Mouse (Mus musculus) ES-Bruce4 (cell line): ENCODE data around the gene Krt76. TPM values are rescaled to one million over a fixed set of nuclear protein-coding genes. Genes with fewer than 3 reads are reported as not detected.

Experiments used
- H3K27ac ChIP-seq: 2 replicates; pipeline ENCODE4 v1.5.1; 2012; ENCODE audit warnings: low read length, inconsistent platforms; ENCODE audit not compliant: insufficient read depth
- H3K27me3 ChIP-seq: 2 replicates; pipeline ENCODE4 v1.6.1; 2012; ENCODE audit warnings: mild to moderate bottlenecking, low read length, inconsistent platforms; ENCODE audit not compliant: control insufficient read depth, poor library complexity, insufficient read depth, severe bottlenecking
- H3K36me3 ChIP-seq: 2 replicates; pipeline ENCODE4 v1.6.1; 2012; ENCODE audit warnings: inconsistent platforms, mild to moderate bottlenecking, low read length, moderate library complexity; ENCODE audit not compliant: control insufficient read depth, poor library complexity, insufficient read depth, severe bottlenecking
- H3K4me1 ChIP-seq: one replicate; pipeline ENCODE4 v1.8.1; 2011; ENCODE audit warnings: low read length; ENCODE audit not compliant: control insufficient read depth, insufficient read depth
- H3K4me3 ChIP-seq: 2 replicates; pipeline ENCODE4 v1.5.1; 2011; ENCODE audit warnings: low read depth, mild to moderate bottlenecking, low read length
- H3K9ac ChIP-seq: 2 replicates; pipeline ENCODE4 v1.6.1; 2012; ENCODE audit warnings: low read depth, mild to moderate bottlenecking, inconsistent platforms; ENCODE audit not compliant: poor library complexity, severe bottlenecking
- H3K9me3 ChIP-seq: replicated peaks from 2 replicates; pipeline ENCODE4 v1.6.1; 2012; ENCODE audit warnings: mild to moderate bottlenecking, low read length, inconsistent platforms; ENCODE audit not compliant: control insufficient read depth, poor library complexity, insufficient read depth, severe bottlenecking
- CTCF ChIP-seq: IDR thresholded peaks from one replicate; pipeline ENCODE4 v1.8.1; 2011; ENCODE audit warnings: low read depth, low read length
- EP300 ChIP-seq: IDR thresholded peaks from 2 replicates; pipeline ENCODE4 v1.6.1; 2011; ENCODE audit warnings: low read depth, low read length; ENCODE audit not compliant: insufficient read depth
- POLR2A ChIP-seq: IDR thresholded peaks from one replicate; pipeline ENCODE4 v1.8.1; 2011; ENCODE audit warnings: low read length; ENCODE audit not compliant: insufficient read depth
- polyA plus RNA-seq: library from polyadenylated mRNA; stranded (reverse); fragments of >200 nt; gene quantifications from 2 replicates; pipeline ENCODE4 v1.2.4, GENCODE M21; 2011; ENCODE audit warnings: low read depth; ENCODE audit not compliant: missing spikeins, insufficient read depth, insufficient read length

The Krt76 gene
- polyA plus RNA-seq, 1 experiment, result not detected

DNA sequence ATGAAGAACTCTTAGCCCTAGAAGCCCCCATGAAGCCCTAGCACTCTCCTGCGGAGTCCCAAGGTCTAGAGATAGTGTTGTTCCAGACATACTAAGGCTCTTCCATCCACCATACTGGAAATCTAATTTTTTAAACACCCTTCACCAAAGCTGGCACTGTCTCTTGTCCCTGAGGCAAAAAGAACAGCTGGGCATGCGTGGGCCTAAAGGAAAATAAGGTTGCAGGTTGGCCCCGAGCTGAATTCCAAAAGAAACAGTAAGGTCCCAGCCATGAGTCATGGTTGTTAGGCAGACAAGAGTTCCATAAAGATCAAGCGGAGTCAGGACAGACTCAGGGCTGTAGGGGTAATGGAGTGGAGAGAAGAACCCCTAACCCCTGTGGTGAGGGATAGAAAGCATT lies 19.5 kb downstream of the Krt76 start:
- H3K9ac ChIP-seq, result no peak overlapping the region
- H3K27ac ChIP-seq, result no peak overlapping the region
- H3K4me3 ChIP-seq, result no peak overlapping the region
- H3K27me3 ChIP-seq, result no peaks in the 10 kb centered on the region
- TF ChIP-seq EP300, result no peak
- no peak for TF ChIP-seq CTCF
- TF ChIP-seq POLR2A, result no peak
- H3K36me3 ChIP-seq, result no peaks in the 10 kb centered on the region
- H3K4me1 ChIP-seq, result no peaks in the 10 kb centered on the region
- H3K9me3 ChIP-seq, result no peaks in the 10 kb centered on the region

DNA sequence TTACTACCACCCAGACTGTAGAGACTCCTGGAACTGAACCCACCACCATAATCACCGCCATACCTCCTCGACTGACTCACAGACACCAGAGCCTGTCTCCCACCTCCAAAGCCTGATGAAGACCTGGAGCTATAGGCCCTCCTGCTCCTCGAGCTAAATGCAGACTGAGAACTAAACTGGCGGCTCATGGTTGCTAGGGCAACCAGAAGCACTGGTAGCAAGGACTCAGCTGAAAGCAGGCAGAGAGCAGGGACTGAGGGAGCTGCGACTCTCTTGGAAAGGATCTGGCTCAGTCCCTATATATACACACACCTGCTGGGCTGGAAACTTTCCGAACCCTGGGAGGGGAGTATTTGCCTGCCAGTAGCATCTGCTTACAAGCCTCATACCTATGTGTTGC lies 23.3 kb downstream of the Krt76 start, which contains the start of gene Krt77:
Gene Krt77, minus strand, starts transcription at position 275 of the 400 bp plus-strand sequence.
- Histone ChIP-seq H3K4me1 (no peaks in the 10 kb centered on the region), H3K9me3 (no peaks in the 10 kb centered on the region), H3K27me3 (no peaks in the 10 kb centered on the region), H3K36me3 (no peaks in the 10 kb centered on the region), H3K9ac (no peak within 1 kb of the TSS), H3K27ac (no peak within 1 kb of the TSS), H3K4me3 (no peak within 1 kb of the TSS)
- TF ChIP-seq CTCF (no peak), POLR2A (no peak), EP300 (no peak)

- H3K27ac ChIP-seq, result no peak overlapping the region
- no peak overlapping the region for H3K9ac ChIP-seq
- H3K9me3 ChIP-seq, result no peaks in the 10 kb centered on the region
- no peaks in the 10 kb centered on the region for H3K27me3 ChIP-seq
- H3K36me3 ChIP-seq, result no peaks in the 10 kb centered on the region
- TF ChIP-seq POLR2A, result no peak
- TF ChIP-seq CTCF, result no peak
- no peak for TF ChIP-seq EP300
- no peak overlapping the region for H3K4me3 ChIP-seq
- H3K4me1 ChIP-seq, result no peaks in the 10 kb centered on the region
Observed at GRCm38 (mm10) chr15:101866754-101867153, 26.0 kb downstream of the Krt76 start.

- Histone ChIP-seq H3K27me3 (no peaks in the 10 kb centered on the region), H3K4me3 (no peak overlapping the region), H3K27ac (no peak overlapping the region), H3K9ac (no peak overlapping the region), H3K4me1 (no peaks in the 10 kb centered on the region), H3K9me3 (no peaks in the 10 kb centered on the region), H3K36me3 (no peaks in the 10 kb centered on the region)
- TF ChIP-seq CTCF (peak; percentile 38), EP300 (no peak), POLR2A (no peak)
Observed at GRCm38 (mm10) chr15:101860421-101861130, 32.1 kb downstream of the Krt76 start.

DNA sequence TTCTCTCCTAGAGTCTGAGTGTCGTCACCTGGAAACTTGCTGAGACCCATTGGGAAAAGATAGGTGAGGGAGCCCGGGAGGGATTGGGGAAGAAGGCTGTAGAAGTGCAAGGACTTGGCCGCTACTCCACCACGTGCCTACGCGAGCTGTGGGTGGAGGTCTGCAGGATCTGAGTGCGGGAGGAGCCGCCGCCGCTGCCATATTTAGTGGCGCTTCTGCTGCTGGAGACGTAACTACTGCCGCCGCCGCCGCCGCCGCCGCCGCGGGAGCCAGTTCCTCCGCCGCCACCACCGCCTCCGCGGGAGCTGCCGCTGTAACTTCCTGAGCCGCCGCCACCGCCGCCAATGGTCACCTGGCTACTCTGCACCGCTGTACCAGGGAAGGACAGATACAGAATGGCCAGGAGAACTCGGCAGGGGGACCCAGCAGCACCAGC lies 33.0 kb downstream of the Krt76 start:
- Histone ChIP-seq H3K27ac (no peak overlapping the region), H3K9ac (peak overlapping the region; percentile 55), H3K36me3 (no peaks in the 10 kb centered on the region), H3K4me3 (peak overlapping the region; percentile 57), H3K27me3 (no peaks in the 10 kb centered on the region), H3K4me1 (no peaks in the 10 kb centered on the region), H3K9me3 (no peaks in the 10 kb centered on the region)
- TF ChIP-seq POLR2A, result no peak
- TF ChIP-seq CTCF, result no peak
- TF ChIP-seq EP300, result no peak

DNA sequence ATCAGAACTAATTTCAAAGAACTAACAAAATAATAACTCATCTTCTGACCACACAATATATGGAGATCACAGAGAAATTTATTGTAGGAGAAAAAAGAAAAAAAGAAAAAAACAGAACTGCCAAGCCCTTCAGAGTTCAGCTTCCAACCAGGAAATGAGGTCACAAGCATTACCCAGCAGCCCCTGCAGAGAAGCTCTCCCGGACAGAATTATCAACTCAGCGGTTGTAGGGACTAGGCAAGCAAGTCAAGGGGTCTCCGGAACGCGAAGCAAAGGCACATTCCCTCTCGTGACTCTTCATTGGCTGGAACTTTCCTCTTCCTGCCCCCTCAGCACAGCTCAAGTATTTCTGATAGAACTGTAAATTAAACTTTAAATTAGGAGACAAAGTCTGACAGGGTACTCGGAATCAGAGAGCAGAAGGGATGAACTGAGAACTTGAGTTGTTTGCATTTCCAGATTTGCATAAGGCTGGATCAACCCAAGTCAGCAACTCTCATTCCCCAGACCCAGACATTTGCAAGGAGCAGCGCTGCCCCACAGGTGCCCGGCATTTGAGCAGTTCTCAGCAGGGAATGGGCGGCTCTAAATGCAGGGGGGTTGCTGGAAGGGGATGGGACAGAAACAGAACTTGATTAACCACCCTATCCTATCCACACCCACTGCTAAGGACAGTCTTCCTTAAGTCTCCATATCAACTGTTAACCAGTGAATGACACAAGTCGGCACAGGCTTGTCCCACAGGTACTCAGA lies 33.9 kb downstream of the Krt76 start:
- H3K27ac ChIP-seq, result no peak overlapping the region
- no peak overlapping the region for H3K4me3 ChIP-seq
- no peaks in the 10 kb centered on the region for H3K9me3 ChIP-seq
- no peak for TF ChIP-seq CTCF
- no peak for TF ChIP-seq POLR2A
- no peak for TF ChIP-seq EP300
- no peak overlapping the region for H3K9ac ChIP-seq
- no peaks in the 10 kb centered on the region for H3K27me3 ChIP-seq
- no peaks in the 10 kb centered on the region for H3K36me3 ChIP-seq
- no peaks in the 10 kb centered on the region for H3K4me1 ChIP-seq
